Mouse (Mus musculus) intestine, embryonic 15.5 days (tissue): Measurements from ENCODE around the gene Gm45618. TPM values are rescaled to one million over a fixed set of nuclear protein-coding genes. Genes with fewer than 3 reads are reported as not detected.
A peak's percentile ranks its signal among the peaks of the same experiment; 100 is the strongest.

Source experiments
- ATAC-seq: fragments of 200-750 bp; cut with Nextera tagmentation; 2 replicates; pipeline ENCODE4 v1.8.0; 2017; ENCODE audit warnings: moderate TSS enrichment, moderate library complexity
- H3K27ac ChIP-seq: fragments of 300-500 bp; sonication (generic); 2 replicates; pipeline ENCODE4 v1.5.1; 2015; ENCODE audit warnings: mild to moderate bottlenecking, inconsistent platforms
- H3K27me3 ChIP-seq: fragments of 300-500 bp; sonication (generic); replicated peaks from 2 replicates; pipeline ENCODE4 v1.6.1; 2015; ENCODE audit warnings: inconsistent platforms
- H3K36me3 ChIP-seq: fragments of 300-500 bp; sonication (generic); 2 replicates; pipeline ENCODE4 v1.6.1; 2015; ENCODE audit warnings: inconsistent platforms
- H3K4me1 ChIP-seq: fragments of 300-500 bp; sonication (generic); replicated peaks from 2 replicates; pipeline ENCODE4 v1.6.1; 2015; ENCODE audit warnings: inconsistent platforms
- H3K4me2 ChIP-seq: fragments of 300-500 bp; sonication (generic); replicated peaks from 2 replicates; pipeline ENCODE4 v1.6.1; 2015; ENCODE audit warnings: mild to moderate bottlenecking, inconsistent platforms
- H3K4me3 ChIP-seq: fragments of 300-500 bp; sonication (generic); replicated peaks from 2 replicates; pipeline ENCODE4 v1.5.1; 2015; ENCODE audit warnings: inconsistent platforms
- H3K9ac ChIP-seq: fragments of 300-500 bp; sonication (generic); 2 replicates; pipeline ENCODE4 v1.6.1; 2015; ENCODE audit warnings: inconsistent platforms
- H3K9me3 ChIP-seq: fragments of 300-500 bp; sonication (generic); 2 replicates; pipeline ENCODE4 v1.6.1; 2016; ENCODE audit warnings: inconsistent platforms
- WGBS: fragments of 180-500 bp; shearing (Covaris S2); methylation state at CpG from one replicate; pipeline ENCODE4 v1.1.7; 2015; 5-methylcytosine and 5-hydroxymethylcytosine counted together
- polyA plus RNA-seq: library from polyadenylated mRNA; unstranded; fragments of >200 nt; fragmentation: Nextera tagmentation; extraction: Ambion mirVana; gene quantifications from 2 replicates; pipeline ENCODE4 v1.2.1, GENCODE M21; 2015

The Gm45618 gene
- polyA plus RNA-seq, 1 experiment from 2014 or later: not detected

DNA sequence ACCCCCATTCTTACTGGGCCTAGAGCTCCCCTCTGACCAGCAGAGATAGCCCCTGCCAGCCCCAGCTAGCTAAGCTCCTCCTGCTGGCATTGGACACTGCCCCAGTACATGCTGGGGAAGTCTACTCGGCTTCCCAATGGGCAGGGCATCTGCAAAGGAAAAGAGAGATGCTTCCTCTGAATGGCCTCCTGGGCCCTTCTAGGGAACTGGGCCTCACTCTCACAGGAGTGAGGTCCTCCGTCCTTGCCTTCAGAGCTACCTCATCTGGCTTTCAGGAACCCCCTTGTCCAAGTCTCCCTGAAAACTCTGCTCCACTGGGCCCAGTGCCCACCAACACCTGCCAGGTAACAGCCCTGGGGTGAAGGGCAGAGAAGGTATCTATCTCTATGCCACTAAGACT lies 39.7 kb downstream of the Gm45618 start:
- H3K27me3 ChIP-seq: peaks cover 36% of the 10 kb centered on the region
- H3K9ac ChIP-seq: no peak overlapping the region
- no peaks in the 10 kb centered on the region for H3K9me3 ChIP-seq
- no peak overlapping the region for H3K4me2 ChIP-seq
- H3K27ac ChIP-seq: no peak overlapping the region
- H3K4me3 ChIP-seq: no peak overlapping the region
- WGBS: 77% methylated on average over 2 of the region's 2 CpGs
- H3K4me1 ChIP-seq: peaks cover 20% of the 10 kb centered on the region
- no peak for ATAC-seq
- H3K36me3 ChIP-seq: peaks cover 3% of the 10 kb centered on the region; the same call in 1 of the 2 replicates

DNA sequence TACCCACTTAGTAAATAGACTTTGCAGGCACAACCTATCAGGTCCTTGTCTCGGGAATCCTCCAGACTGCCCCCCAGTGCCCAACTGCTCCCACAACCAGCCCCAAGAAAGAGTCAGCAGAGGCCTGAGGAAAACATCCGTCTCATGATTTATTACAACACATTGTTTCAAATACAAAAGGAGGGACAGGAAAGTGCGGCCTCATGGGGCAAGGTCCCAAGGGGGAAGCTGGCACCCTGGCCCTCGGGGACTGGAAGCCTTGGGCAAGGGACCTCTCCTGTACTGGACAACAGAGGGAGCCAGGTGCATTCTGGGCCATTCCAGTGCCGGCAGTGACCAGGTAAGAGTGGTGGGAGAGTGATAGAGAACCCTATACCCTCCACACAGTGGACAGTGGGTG lies 41.2 kb downstream of the Gm45618 start:
- 60% methylated on average over 5 of the region's 5 CpGs for WGBS
- Histone ChIP-seq H3K4me2 (no peak overlapping the region), H3K27me3 (peaks cover 36% of the 10 kb centered on the region)

DNA sequence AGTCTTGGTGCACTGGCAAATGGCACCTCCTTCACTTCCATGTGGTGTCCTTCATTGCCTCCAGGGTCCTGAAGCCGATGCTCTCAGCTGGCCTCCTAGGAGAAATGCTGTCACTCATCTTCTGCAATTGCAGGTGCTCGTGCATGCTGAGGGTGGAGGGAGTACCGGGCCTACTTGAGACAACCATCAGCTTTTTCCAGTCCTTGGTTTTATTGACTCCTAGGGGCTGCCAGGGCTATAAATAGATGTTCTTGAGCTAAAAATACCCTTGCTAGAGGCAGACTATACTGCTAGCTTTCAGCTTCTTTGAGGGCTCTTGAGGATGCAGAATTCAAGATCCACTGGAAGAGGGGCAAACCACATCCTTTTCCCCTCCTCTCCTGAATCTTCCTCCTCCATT lies 43.4 kb downstream of the Gm45618 start:
- Histone ChIP-seq H3K36me3 (no peaks in the 10 kb centered on the region), H3K9ac (no peak overlapping the region), H3K4me1 (0 out of 2 replicates have a peak, but pooled peaks cover 5% of the 10 kb centered on the region), H3K27me3 (peaks cover 14% of the 10 kb centered on the region), H3K4me2 (no peak overlapping the region), H3K9me3 (no peaks in the 10 kb centered on the region), H3K4me3 (no peak overlapping the region), H3K27ac (no peak overlapping the region)
- no peak for ATAC-seq
- WGBS: 56% methylated on average over 3 of the region's 3 CpGs

More for the DNA sequence above, 41.2 kb downstream of the Gm45618 start:
- ATAC-seq: no peak
- Histone ChIP-seq H3K27ac (no peak overlapping the region), H3K4me1 (peaks cover 14% of the 10 kb centered on the region), H3K4me3 (no peak overlapping the region), H3K9me3 (no peaks in the 10 kb centered on the region), H3K9ac (no peak overlapping the region), H3K36me3 (0 out of 2 replicates have a peak, but pooled peaks cover 3% of the 10 kb centered on the region)

- no peak overlapping the region for H3K27ac ChIP-seq
- H3K4me3 ChIP-seq: no peak overlapping the region
- H3K9ac ChIP-seq: no peak overlapping the region
- no peaks in the 10 kb centered on the region for H3K9me3 ChIP-seq
- H3K36me3 ChIP-seq: no peaks in the 10 kb centered on the region
- H3K4me1 ChIP-seq: 0 out of 2 replicates have a peak, but pooled peaks cover 3% of the 10 kb centered on the region
- no peak for ATAC-seq
- no peak overlapping the region for H3K4me2 ChIP-seq
- H3K27me3 ChIP-seq: no peaks in the 10 kb centered on the region
- 72% methylated on average over 8 of the region's 8 CpGs for WGBS
These were observed 46.2 kb downstream of the Gm45618 start for GRCm38 (mm10) chr7:142074146-142074886.

DNA sequence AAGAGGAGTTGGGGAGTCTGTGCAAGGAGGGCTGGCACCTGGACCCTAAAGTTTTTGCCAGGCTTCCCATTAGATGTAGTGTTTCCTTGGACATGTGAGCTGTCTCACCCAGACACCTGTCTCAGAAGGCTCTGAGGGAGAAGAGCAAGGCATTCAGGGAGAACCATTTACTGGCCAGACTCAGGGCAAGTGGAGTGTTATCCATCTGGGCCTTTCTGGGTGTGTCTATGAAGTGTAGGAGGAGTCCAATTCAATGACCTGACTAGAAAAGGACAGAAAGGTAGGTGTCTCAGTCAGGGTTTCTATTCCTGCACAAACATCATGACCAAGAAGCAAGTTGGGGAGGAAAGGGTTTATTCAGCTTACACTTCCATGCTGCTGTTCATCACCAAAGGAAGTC lies 48.8 kb downstream of the Gm45618 start:
- Histone ChIP-seq H3K4me2 (no peak overlapping the region), H3K9ac (no peak overlapping the region), H3K27me3 (no peaks in the 10 kb centered on the region), H3K27ac (no peak overlapping the region), H3K36me3 (no peaks in the 10 kb centered on the region), H3K4me1 (0 out of 2 replicates have a peak, but pooled peaks cover 6% of the 10 kb centered on the region), H3K4me3 (no peak overlapping the region), H3K9me3 (no peaks in the 10 kb centered on the region)
- no peak for ATAC-seq

DNA sequence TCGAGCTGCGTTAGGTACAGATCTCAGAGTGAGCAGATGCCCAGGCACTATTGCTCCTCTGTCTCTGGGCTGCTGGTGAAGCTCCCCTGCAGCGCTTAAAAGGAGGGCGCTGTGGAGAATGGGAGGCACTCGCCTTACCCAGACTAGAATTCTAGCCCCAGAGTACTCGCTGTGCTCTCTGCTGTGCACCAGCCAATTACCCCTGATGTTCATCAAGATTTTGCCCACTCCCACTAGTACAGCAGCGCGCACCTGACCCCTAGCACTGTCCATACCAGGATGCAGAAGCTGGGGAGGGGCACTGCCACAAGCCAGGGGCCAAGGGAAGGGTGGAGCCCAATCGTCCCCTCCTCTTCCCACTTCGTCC lies 49.3 kb downstream of the Gm45618 start:
- Histone ChIP-seq H3K4me1 (0 out of 2 replicates have a peak, but pooled peaks cover 6% of the 10 kb centered on the region), H3K4me2 (peak overlapping the region; percentile 39), H3K36me3 (no peaks in the 10 kb centered on the region), H3K27me3 (no peaks in the 10 kb centered on the region), H3K9ac (no peak overlapping the region), H3K4me3 (no peak overlapping the region), H3K9me3 (no peaks in the 10 kb centered on the region), H3K27ac (no peak overlapping the region)
- ATAC-seq: peak; percentile 39
- WGBS: 5% methylated on average over 9 of the region's 10 CpGs

DNA sequence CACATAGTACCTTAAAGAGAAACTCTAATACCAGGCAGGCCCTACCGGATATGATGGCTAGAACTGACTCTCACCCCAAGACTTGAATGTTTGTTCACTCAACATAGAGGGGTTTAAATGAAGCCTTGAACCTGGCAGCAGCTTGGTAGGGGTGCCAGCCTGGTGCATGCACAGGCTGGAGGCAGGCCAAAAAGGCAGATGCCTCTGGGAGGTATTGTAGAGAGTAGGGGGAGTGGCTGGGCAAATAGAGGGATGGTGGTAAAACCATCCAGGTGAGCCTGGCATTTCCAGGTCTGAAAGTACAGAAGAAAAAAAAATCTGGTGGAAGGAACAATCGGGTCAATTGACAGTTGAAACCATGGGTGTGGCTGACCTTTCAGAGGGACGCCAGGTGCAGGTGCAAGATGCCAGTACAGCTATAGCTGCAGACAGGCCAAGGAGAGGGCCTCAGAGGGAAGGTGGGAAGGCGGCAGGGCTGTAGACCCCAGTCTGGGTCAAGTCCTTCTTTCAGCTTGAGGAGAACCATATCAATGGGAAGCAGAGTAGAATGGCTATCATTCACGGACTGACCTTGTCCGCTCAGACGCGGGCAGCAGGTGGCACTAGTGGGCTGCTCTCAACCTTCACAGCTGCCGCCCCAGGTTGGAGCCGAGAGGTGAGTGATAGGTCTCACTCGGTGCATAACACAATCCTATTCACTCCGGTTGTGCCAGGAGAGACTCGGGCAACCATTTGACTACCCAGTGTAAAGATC lies 49.9 kb downstream of the Gm45618 start:
- Histone ChIP-seq H3K9me3 (no peaks in the 10 kb centered on the region), H3K4me2 (peak overlapping the region; percentile 39), H3K36me3 (no peaks in the 10 kb centered on the region), H3K4me3 (no peak overlapping the region), H3K4me1 (0 out of 2 replicates have a peak, but pooled peaks cover 6% of the 10 kb centered on the region), H3K27ac (no peak overlapping the region), H3K9ac (no peak overlapping the region), H3K27me3 (no peaks in the 10 kb centered on the region)
- 12% methylated on average over 13 of the region's 13 CpGs for WGBS
- ATAC-seq: peak; percentile 83

Other genes with a start within 250 kb of the Gm45618 start
- 43.9 and 46.2 TPM in 2 replicates for gene Tollip, start 202.2 kb downstream of the Gm45618 start, polyA plus RNA-seq
- gene Brsk2, start 171.0 kb downstream of the Gm45618 start, polyA plus RNA-seq: 1.3 and 1.8 TPM in 2 replicates
- gene Mob2, start 59.7 kb downstream of the Gm45618 start, polyA plus RNA-seq: 57.8 and 61.8 TPM in 2 replicates
- gene Dusp8, start 24.9 kb downstream of the Gm45618 start, polyA plus RNA-seq: 6.6 TPM in 2 replicates
- gene Gm39115, start 15.3 kb upstream of the Gm45618 start, polyA plus RNA-seq: not detected in 2 replicates
- not detected in 2 replicates for gene Gm45337, start 23.9 kb upstream of the Gm45618 start, polyA plus RNA-seq
- not detected in 2 replicates for gene Gm29735, start 36.4 kb upstream of the Gm45618 start, polyA plus RNA-seq
- not detected in 2 replicates for gene Gm4553, start 45.0 kb upstream of the Gm45618 start, polyA plus RNA-seq
- not detected in 2 replicates for gene Krtap5-2, start 55.3 kb upstream of the Gm45618 start, polyA plus RNA-seq
- gene Gm10153, start 69.7 kb upstream of the Gm45618 start, polyA plus RNA-seq: not detected in 2 replicates
- not detected in 2 replicates for gene Krtap5-3, start 80.6 kb upstream of the Gm45618 start, polyA plus RNA-seq
- gene Gm7579, start 91.1 kb upstream of the Gm45618 start, polyA plus RNA-seq: not detected in 2 replicates
- not detected in 2 replicates for gene Krtap5-5, start 109.2 kb upstream of the Gm45618 start, polyA plus RNA-seq
- gene Gm40460, start 120.3 kb upstream of the Gm45618 start, polyA plus RNA-seq: not detected in 2 replicates
- not detected in 2 replicates for gene Gm2431, start 137.6 kb upstream of the Gm45618 start, polyA plus RNA-seq
- gene Gm4559, start 153.6 kb upstream of the Gm45618 start, polyA plus RNA-seq: not detected in 2 replicates
- gene Krtap5-1, start 176.4 kb upstream of the Gm45618 start, polyA plus RNA-seq: not detected in 2 replicates
- gene Krtap5-4, start 182.8 kb upstream of the Gm45618 start, polyA plus RNA-seq: not detected in 2 replicates